Mouse (Mus musculus) midbrain, embryonic 16.5 days (tissue): ENCODE measurements around the gene Cnbd2. TPM values are rescaled to one million over a fixed set of nuclear protein-coding genes. Genes with fewer than 3 reads are reported as not detected.

Experiments
- ATAC-seq: fragments of 200-750 bp; cut with Nextera tagmentation; 2 replicates; pipeline ENCODE4 v1.8.0; 2017; ENCODE audit warnings: moderate TSS enrichment
- H3K27ac ChIP-seq: fragments of 300-500 bp; sonication (generic); 2 replicates; pipeline ENCODE4 v1.5.1; 2014; ENCODE audit warnings: mild to moderate bottlenecking, low read length, mixed read lengths
- H3K27me3 ChIP-seq: fragments of 300-500 bp; sonication (generic); 2 replicates; pipeline ENCODE4 v1.6.1; 2014; ENCODE audit warnings: low read depth, low read length, mixed read lengths; ENCODE audit not compliant: control insufficient read depth, insufficient read depth
- H3K36me3 ChIP-seq: fragments of 300-500 bp; sonication (generic); 2 replicates; pipeline ENCODE4 v1.6.1; 2014; ENCODE audit warnings: mild to moderate bottlenecking, low read length, moderate library complexity, mixed read lengths; ENCODE audit not compliant: control insufficient read depth, insufficient read depth
- H3K4me1 ChIP-seq: fragments of 300-500 bp; sonication (generic); 2 replicates; pipeline ENCODE4 v1.6.1; 2014; ENCODE audit warnings: mild to moderate bottlenecking, low read length, mixed read lengths; ENCODE audit not compliant: control insufficient read depth, insufficient read depth
- H3K4me2 ChIP-seq: fragments of 300-500 bp; sonication (generic); 2 replicates; pipeline ENCODE4 v1.6.1; 2014; ENCODE audit warnings: mild to moderate bottlenecking, low read length, mixed read lengths
- H3K4me3 ChIP-seq: fragments of 300-500 bp; sonication (generic); 2 replicates; pipeline ENCODE4 v1.5.1; 2014; ENCODE audit warnings: low read depth, mild to moderate bottlenecking, low read length, moderate library complexity, mixed read lengths
- H3K9ac ChIP-seq: fragments of 300-500 bp; sonication (generic); 2 replicates; pipeline ENCODE4 v1.6.1; 2014; ENCODE audit warnings: low read depth, low read length, mixed read lengths
- H3K9me3 ChIP-seq: fragments of 300-500 bp; sonication (generic); replicated peaks from 2 replicates; pipeline ENCODE4 v1.6.1; 2014; ENCODE audit warnings: mild to moderate bottlenecking, low read length, mixed read lengths; ENCODE audit not compliant: control insufficient read depth, poor library complexity, severe bottlenecking
- WGBS: fragments of 180-500 bp; shearing (Covaris S2); extraction: QIAGEN DNeasy Blood & Tissue Kit; methylation state at CpG from one replicate; pipeline ENCODE4 v1.1.7; 2014; 5-methylcytosine and 5-hydroxymethylcytosine counted together
- polyA plus RNA-seq: library from polyadenylated mRNA; unstranded; fragments of >200 nt; fragmentation: Nextera tagmentation; extraction: Ambion mirVana; gene quantifications from 2 replicates; pipeline ENCODE4 v1.2.1, GENCODE M21; 2015

Cnbd2 gene
- polyA plus RNA-seq, 1 experiment from 2014 or later = 7.0 TPM

DNA sequence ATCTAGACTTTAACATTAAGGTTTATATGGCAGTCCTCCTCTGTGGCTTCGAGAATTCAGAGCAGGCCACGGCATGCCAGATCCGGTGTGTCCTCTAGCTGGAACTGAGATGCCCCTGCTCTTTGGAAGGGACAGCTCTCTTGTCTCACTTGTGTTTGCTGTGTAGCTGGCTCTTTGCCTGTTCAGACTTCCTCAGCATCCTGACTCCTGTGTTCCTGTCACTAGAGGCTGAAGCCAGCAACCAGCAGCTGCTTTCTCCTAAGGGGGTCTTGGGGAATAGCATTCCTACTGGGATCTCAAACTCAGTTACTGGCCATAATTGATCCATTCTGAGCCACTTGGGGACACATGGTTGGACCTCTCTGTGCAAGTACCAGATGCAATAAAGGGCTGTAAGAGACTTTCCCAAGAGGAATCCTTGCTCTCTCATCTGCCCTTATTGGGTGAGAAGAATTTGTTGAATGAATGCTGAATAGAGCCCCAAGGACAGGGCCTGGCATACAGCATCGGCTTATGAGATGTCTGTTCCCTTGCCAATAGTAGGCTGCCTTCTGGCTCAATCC lies 37.3 kb downstream of the Cnbd2 start:
- WGBS = 80% methylated on average over 4 of the region's 4 CpGs
- Histone ChIP-seq H3K27me3 (no peaks in the 10 kb centered on the region), H3K36me3 (no peaks in the 10 kb centered on the region), H3K4me3 (no peak overlapping the region), H3K4me1 (no peaks in the 10 kb centered on the region), H3K4me2 (no peak overlapping the region), H3K9me3 (no peaks in the 10 kb centered on the region), H3K27ac (no peak overlapping the region), H3K9ac (no peak overlapping the region)
- no peak for ATAC-seq

GRCm38 (mm10) chr2:156351243-156351642 lies 39.1 kb downstream of the Cnbd2 start:
- H3K9ac ChIP-seq = no peak overlapping the region
- ATAC-seq = no peak
- no peaks in the 10 kb centered on the region for H3K9me3 ChIP-seq
- no peaks in the 10 kb centered on the region for H3K4me1 ChIP-seq
- no peak overlapping the region for H3K4me2 ChIP-seq
- WGBS = 86% methylated on average over 7 of the region's 7 CpGs
- no peak overlapping the region for H3K27ac ChIP-seq
- H3K27me3 ChIP-seq = no peaks in the 10 kb centered on the region
- no peak overlapping the region for H3K4me3 ChIP-seq
- H3K36me3 ChIP-seq = no peaks in the 10 kb centered on the region

GRCm38 (mm10) chr2:156352413-156353165 lies 40.5 kb downstream of the Cnbd2 start:
- WGBS = 85% methylated on average over 8 of the region's 8 CpGs
- Histone ChIP-seq H3K4me2 (no peak overlapping the region), H3K27me3 (no peaks in the 10 kb centered on the region), H3K36me3 (no peaks in the 10 kb centered on the region), H3K9ac (no peak overlapping the region), H3K4me1 (no peaks in the 10 kb centered on the region), H3K4me3 (no peak overlapping the region), H3K9me3 (no peaks in the 10 kb centered on the region), H3K27ac (0 out of 2 replicates have a peak overlapping the region, but pooled peaks have one; percentile 17)
- ATAC-seq = no peak

- Histone ChIP-seq H3K9me3 (no peaks in the 10 kb centered on the region), H3K4me3 (no peak overlapping the region), H3K4me2 (no peak overlapping the region), H3K9ac (no peak overlapping the region), H3K27ac (0 out of 2 replicates have a peak overlapping the region, but pooled peaks have one; percentile 17), H3K36me3 (no peaks in the 10 kb centered on the region), H3K27me3 (no peaks in the 10 kb centered on the region), H3K4me1 (no peaks in the 10 kb centered on the region)
- WGBS = 63% methylated on average over 7 of the region's 7 CpGs
- no peak for ATAC-seq
These were observed 41.2 kb downstream of the Cnbd2 start for GRCm38 (mm10) chr2:156353265-156353692.

GRCm38 (mm10) chr2:156356031-156356430 lies 43.9 kb downstream of the Cnbd2 start:
- H3K4me1 ChIP-seq = no peaks in the 10 kb centered on the region
- no peak overlapping the region for H3K4me3 ChIP-seq
- H3K9me3 ChIP-seq = no peaks in the 10 kb centered on the region
- H3K27ac ChIP-seq = no peak overlapping the region
- no peak overlapping the region for H3K9ac ChIP-seq
- H3K27me3 ChIP-seq = no peaks in the 10 kb centered on the region
- no peak overlapping the region for H3K4me2 ChIP-seq
- WGBS = 40% methylated on average over 7 of the region's 7 CpGs
- H3K36me3 ChIP-seq = no peaks in the 10 kb centered on the region
- ATAC-seq = no peak

GRCm38 (mm10) chr2:156368465-156368864 lies 56.4 kb downstream of the Cnbd2 start:
- Histone ChIP-seq H3K9me3 (no peaks in the 10 kb centered on the region), H3K36me3 (no peaks in the 10 kb centered on the region), H3K4me3 (no peak overlapping the region), H3K4me2 (no peak overlapping the region), H3K9ac (no peak overlapping the region), H3K27ac (no peak overlapping the region), H3K27me3 (no peaks in the 10 kb centered on the region), H3K4me1 (no peaks in the 10 kb centered on the region)
- 79% methylated on average over 3 of the region's 3 CpGs for WGBS
- ATAC-seq = no peak

- H3K27ac ChIP-seq = no peak overlapping the region
- H3K27me3 ChIP-seq = no peaks in the 10 kb centered on the region
- no peak overlapping the region for H3K9ac ChIP-seq
- H3K4me3 ChIP-seq = no peak overlapping the region
- WGBS = 77% methylated on average over 7 of the region's 7 CpGs
- no peak for ATAC-seq
- H3K4me1 ChIP-seq = no peaks in the 10 kb centered on the region
- H3K4me2 ChIP-seq = no peak overlapping the region
- no peaks in the 10 kb centered on the region for H3K9me3 ChIP-seq
- no peaks in the 10 kb centered on the region for H3K36me3 ChIP-seq
These were observed 58.8 kb downstream of the Cnbd2 start for GRCm38 (mm10) chr2:156370896-156371295.

DNA sequence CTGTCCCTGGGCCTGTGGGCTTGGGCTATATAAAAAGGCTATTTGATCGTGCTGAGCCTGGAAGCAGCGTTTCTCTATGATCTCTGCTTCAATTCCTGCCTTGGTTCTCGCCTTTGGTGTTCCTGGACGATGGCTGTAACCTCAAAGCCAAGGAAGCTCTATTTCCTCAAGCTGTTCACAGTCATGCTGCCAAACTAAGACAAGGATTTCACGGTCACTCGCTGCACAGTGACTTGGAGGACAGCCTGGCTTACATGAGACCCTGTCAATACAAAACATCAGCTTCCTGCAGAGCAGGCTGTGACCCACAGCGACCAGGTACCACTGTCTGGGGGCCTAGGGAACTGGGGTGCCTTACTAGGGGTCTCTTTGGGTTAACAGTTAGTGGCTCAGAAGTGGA lies 64.9 kb downstream of the Cnbd2 start:
- no peaks in the 10 kb centered on the region for H3K27me3 ChIP-seq
- no peak for ATAC-seq
- no peak overlapping the region for H3K27ac ChIP-seq
- H3K9ac ChIP-seq = no peak overlapping the region
- H3K4me1 ChIP-seq = no peaks in the 10 kb centered on the region
- no peak overlapping the region for H3K4me2 ChIP-seq
- WGBS = 80% methylated on average over 7 of the region's 7 CpGs
- no peaks in the 10 kb centered on the region for H3K36me3 ChIP-seq
- no peaks in the 10 kb centered on the region for H3K9me3 ChIP-seq
- H3K4me3 ChIP-seq = no peak overlapping the region

DNA sequence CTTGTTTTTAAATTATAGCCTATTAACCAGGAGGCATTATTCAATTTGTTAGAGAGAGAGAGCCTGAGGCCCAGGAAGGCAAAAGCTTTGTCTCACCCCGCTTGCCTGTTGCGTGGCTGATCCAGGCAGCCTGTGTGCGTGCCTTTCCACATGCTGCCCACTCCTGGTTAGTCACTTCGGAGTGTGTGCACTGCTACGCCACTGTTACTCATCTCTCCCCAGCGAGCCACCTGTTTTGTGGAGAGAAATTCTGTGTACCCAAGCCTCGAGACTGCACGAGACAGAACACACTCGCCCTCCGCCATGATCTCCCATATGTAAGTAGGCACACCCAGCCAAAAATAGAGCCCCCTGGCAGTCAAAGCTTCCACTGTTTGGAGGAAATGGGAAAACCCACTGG lies 67.8 kb downstream of the Cnbd2 start:
- Histone ChIP-seq H3K27ac (no peak overlapping the region), H3K4me3 (no peak overlapping the region), H3K4me2 (no peak overlapping the region), H3K27me3 (no peaks in the 10 kb centered on the region), H3K9ac (no peak overlapping the region), H3K4me1 (no peaks in the 10 kb centered on the region), H3K36me3 (no peaks in the 10 kb centered on the region), H3K9me3 (no peaks in the 10 kb centered on the region; the same call in 1 of the 2 replicates)
- no peak for ATAC-seq
- 92% methylated on average over 10 of the region's 10 CpGs for WGBS
